Mouse (Mus musculus) liver, postnatal 0 days (tissue): ENCODE results near the gene Wnt5b. TPM values are rescaled to one million over a fixed set of nuclear protein-coding genes. Genes with fewer than 3 reads are reported as not detected.

Experiments used
- ATAC-seq: fragments of 200-750 bp; cut with Nextera tagmentation; 2 replicates; pipeline ENCODE4 v1.8.0; 2017; ENCODE audit warnings: mild to moderate bottlenecking, moderate library complexity
- DNase-seq: peaks from one replicate; pipeline ENCODE4 v3.0.0-alpha.2; 2016
- H3K27ac ChIP-seq: fragments of 300-500 bp; sonication (generic); 2 replicates; pipeline ENCODE4 v1.5.1; 2014; ENCODE audit warnings: antibody characterized with exemption, moderate library complexity, mild to moderate bottlenecking, low read depth
- H3K27me3 ChIP-seq: fragments of 300-500 bp; sonication (generic); 2 replicates; pipeline ENCODE4 v1.6.1; 2014; ENCODE audit warnings: low read length, control low read depth, mixed read lengths; ENCODE audit not compliant: insufficient read depth
- H3K36me3 ChIP-seq: fragments of 300-500 bp; sonication (generic); replicated peaks from 2 replicates; pipeline ENCODE4 v1.6.1; 2014; ENCODE audit warnings: mild to moderate bottlenecking, control low read depth, low read length, moderate library complexity, mixed read lengths; ENCODE audit not compliant: insufficient read depth
- H3K4me1 ChIP-seq: fragments of 300-500 bp; sonication (generic); 2 replicates; pipeline ENCODE4 v1.6.1; 2014; ENCODE audit warnings: antibody characterized with exemption, mild to moderate bottlenecking, control low read depth; ENCODE audit not compliant: insufficient read depth
- H3K4me2 ChIP-seq: fragments of 300-500 bp; sonication (generic); 2 replicates; pipeline ENCODE4 v1.6.1; 2014; ENCODE audit warnings: low read depth, mild to moderate bottlenecking, low read length, moderate library complexity, mixed read lengths
- H3K4me3 ChIP-seq: fragments of 300-500 bp; sonication (generic); 2 replicates; pipeline ENCODE4 v1.5.1; 2014; ENCODE audit warnings: low read depth, low read length
- H3K9ac ChIP-seq: fragments of 300-500 bp; sonication (generic); replicated peaks from 2 replicates; pipeline ENCODE4 v1.6.1; 2014; ENCODE audit warnings: mild to moderate bottlenecking, moderate library complexity
- H3K9me3 ChIP-seq: fragments of 300-500 bp; sonication (generic); 2 replicates; pipeline ENCODE4 v1.6.1; 2016; ENCODE audit warnings: mild to moderate bottlenecking, control low read depth, low read length, mixed read lengths
- CTCF ChIP-seq: sonication (generic); IDR thresholded peaks from 2 replicates; pipeline ENCODE4 v1.5.1; 2016; ENCODE audit warnings: antibody characterized with exemption, low read depth
- EP300 ChIP-seq: IDR thresholded peaks from 2 replicates; pipeline ENCODE4 v1.6.1; 2016; ENCODE audit warnings: antibody characterized with exemption, low read depth, mild to moderate bottlenecking
- WGBS: fragments of 180-500 bp; shearing (Covaris S2); extraction: QIAGEN DNeasy Blood & Tissue Kit; methylation state at CpG from one replicate; pipeline ENCODE4 v1.1.7; 2014; ENCODE audit not compliant: insufficient replicate concordance; 5-methylcytosine and 5-hydroxymethylcytosine counted together
- polyA plus RNA-seq: library from polyadenylated mRNA; unstranded; fragments of >200 nt; fragmentation: Nextera tagmentation; extraction: Ambion mirVana; gene quantifications from 2 replicates; pipeline ENCODE4 v1.2.1, GENCODE M21; 2015

The Wnt5b gene
- polyA plus RNA-seq, 1 experiment from 2014 or later, result 0.31 TPM

DNA sequence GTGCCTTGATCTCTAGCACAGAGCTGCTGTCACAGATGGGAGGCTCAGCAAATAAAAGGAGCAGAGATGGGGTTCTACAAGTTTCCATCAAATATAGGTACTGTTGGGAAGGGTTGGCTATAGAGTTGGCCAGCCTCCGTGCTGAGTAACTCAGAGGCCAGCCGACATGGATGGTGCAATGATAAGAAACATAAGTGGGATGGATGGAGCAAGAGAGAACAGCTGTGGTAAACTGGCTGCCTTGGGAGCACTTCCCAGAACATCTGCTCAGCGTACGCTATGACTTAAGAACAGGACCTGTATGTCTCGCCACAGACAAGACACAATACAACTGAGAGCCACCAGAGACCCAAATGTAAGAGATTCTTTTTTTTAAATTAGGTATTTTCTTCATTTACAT, 39.0 kb upstream of the Wnt5b start:
- DNase-seq (no peak), ATAC-seq (no peak)
- 87% methylated on average over 5 of the region's 5 CpGs for WGBS
- Histone ChIP-seq H3K4me2 (no peak overlapping the region), H3K4me3 (no peak overlapping the region), H3K27me3 (no peaks in the 10 kb centered on the region), H3K9me3 (no peaks in the 10 kb centered on the region), H3K27ac (no peak overlapping the region), H3K4me1 (peaks cover 6% of the 10 kb centered on the region), H3K36me3 (no peaks in the 10 kb centered on the region), H3K9ac (no peak overlapping the region)
- TF ChIP-seq EP300, result no peak
- TF ChIP-seq CTCF, result no peak

- H3K4me1 ChIP-seq, result no peaks in the 10 kb centered on the region
- TF ChIP-seq CTCF (no peak), EP300 (no peak)
- H3K4me3 ChIP-seq, result no peak overlapping the region
- H3K27ac ChIP-seq, result no peak overlapping the region
- H3K9me3 ChIP-seq, result no peaks in the 10 kb centered on the region
- no peak for DNase-seq
- 76% methylated on average over 4 of the region's 4 CpGs for WGBS
- no peak for ATAC-seq
- H3K36me3 ChIP-seq, result no peaks in the 10 kb centered on the region; the same call in 1 of the 2 replicates
- H3K9ac ChIP-seq, result no peak overlapping the region
- H3K27me3 ChIP-seq, result no peaks in the 10 kb centered on the region
- H3K4me2 ChIP-seq, result no peak overlapping the region
Measured at GRCm38 (mm10) chr6:119576706-119577105, 32.6 kb upstream of the Wnt5b start.

GRCm38 (mm10) chr6:119575331-119575730, 31.2 kb upstream of the Wnt5b start:
- TF ChIP-seq EP300 (no peak), CTCF (no peak)
- Histone ChIP-seq H3K27me3 (no peaks in the 10 kb centered on the region), H3K27ac (no peak overlapping the region), H3K9ac (no peak overlapping the region), H3K4me2 (no peak overlapping the region), H3K4me3 (no peak overlapping the region), H3K4me1 (no peaks in the 10 kb centered on the region), H3K36me3 (no peaks in the 10 kb centered on the region; the same call in 1 of the 2 replicates), H3K9me3 (no peaks in the 10 kb centered on the region)
- no peak for ATAC-seq
- no peak for DNase-seq
- 88% methylated on average over 12 of the region's 12 CpGs for whole genome bisulfite sequencing

DNA sequence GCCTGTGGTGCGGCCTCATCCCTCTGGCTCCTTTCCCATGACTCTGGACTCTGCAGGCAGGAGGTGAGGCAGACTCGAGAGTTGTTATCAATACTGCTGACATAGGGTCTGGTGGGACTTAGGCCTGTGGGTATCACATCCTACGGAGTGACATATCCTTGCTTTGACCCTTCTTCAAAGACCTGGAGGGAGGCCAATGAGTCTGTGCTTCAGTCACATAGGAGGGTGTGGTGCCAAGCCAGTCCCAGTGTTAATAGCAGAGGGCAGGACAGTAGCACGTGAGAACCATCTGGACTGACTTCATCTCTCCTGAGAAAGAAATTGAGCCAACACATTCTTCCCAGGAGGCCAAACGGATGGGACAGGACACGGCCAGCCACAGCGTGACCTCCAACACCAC, 28.1 kb upstream of the Wnt5b start:
- Histone ChIP-seq H3K9ac (no peak overlapping the region), H3K9me3 (no peaks in the 10 kb centered on the region), H3K27me3 (no peaks in the 10 kb centered on the region), H3K27ac (no peak overlapping the region), H3K4me3 (no peak overlapping the region), H3K4me1 (no peaks in the 10 kb centered on the region), H3K4me2 (no peak overlapping the region), H3K36me3 (no peaks in the 10 kb centered on the region; the same call in 1 of the 2 replicates)
- DNase-seq (no peak), ATAC-seq (no peak)
- TF ChIP-seq EP300, result no peak
- TF ChIP-seq CTCF, result no peak
- 77% methylated on average over 7 of the region's 7 CpGs for WGBS

GRCm38 (mm10) chr6:119570797-119571196, 26.6 kb upstream of the Wnt5b start:
- Histone ChIP-seq H3K36me3 (no peaks in the 10 kb centered on the region; the same call in 1 of the 2 replicates), H3K9me3 (no peaks in the 10 kb centered on the region), H3K4me1 (no peaks in the 10 kb centered on the region), H3K4me2 (no peak overlapping the region), H3K4me3 (no peak overlapping the region), H3K27ac (no peak overlapping the region), H3K27me3 (no peaks in the 10 kb centered on the region), H3K9ac (no peak overlapping the region)
- ATAC-seq (no peak), DNase-seq (no peak)
- TF ChIP-seq EP300, result no peak
- no peak for TF ChIP-seq CTCF
- 73% methylated on average over 4 of the region's 4 CpGs for WGBS

- no peaks in the 10 kb centered on the region; the same call in 1 of the 2 replicates for H3K36me3 ChIP-seq
- DNase-seq (no peak), ATAC-seq (no peak)
- no peaks in the 10 kb centered on the region for H3K4me1 ChIP-seq
- no peak overlapping the region for H3K4me2 ChIP-seq
- TF ChIP-seq EP300 (no peak), CTCF (no peak)
- 49% methylated on average over 2 of the region's 2 CpGs for WGBS
- H3K9ac ChIP-seq, result no peak overlapping the region
- H3K9me3 ChIP-seq, result no peaks in the 10 kb centered on the region
- H3K4me3 ChIP-seq, result no peak overlapping the region
- no peaks in the 10 kb centered on the region for H3K27me3 ChIP-seq
- H3K27ac ChIP-seq, result no peak overlapping the region
Measured at GRCm38 (mm10) chr6:119568339-119568738, 24.2 kb upstream of the Wnt5b start.
